Comparison of ENCODE assay signal across 10 mouse cellular contexts in genomic region chr17:7306278-7307196, GRCm38 (mm10). TPM values are rescaled to one million over a fixed set of nuclear protein-coding genes. Genes with fewer than 3 reads are reported as not detected.
DNase-seq lines count a peak whose midpoint lies in the region; ATAC-seq and TF ChIP-seq lines count a peak whose summit lies in the region.
"Not testable (repeated sequence)": the region's sequence is repeated elsewhere in the genome, so short reads cannot be mapped to it uniquely, and the experiment has no call there.
"Had no signal": no experiment of that assay in that cellular context is flagged by ENCODE, and none has a peak within 500 bp of the region (broad histone marks: within the 10 kb centered on the region; RNA-seq: fewer than 3 reads in every experiment).

No protein-coding gene starts in this region.

- TF ChIP-seq CTCF in CH12.LX (conservative IDR thresholded peaks at IDR 0.05 in 1 of 2, IDR thresholded peaks at IDR 0.05 in 1 of 2; ENCODE audit: low read depth in 2 of 2, low read length in 2 of 2): peak; percentile 12 to 56; a peak in 2 of 4 replicates

- WGBS in kidney, embryonic 15.5 days: 54% methylated on average over 8 of the region's 8 CpGs

- H3K9me3 ChIP-seq in CH12.LX (replicated peaks; ENCODE audit: low read length); kidney, embryonic 15.5 days (replicated peaks): not testable (repeated sequence)

- H3K79me2 ChIP-seq in CH12.LX (replicated peaks; ENCODE audit: control insufficient read depth, extremely low read depth, insufficient read depth, poor library complexity, severe bottlenecking): not testable (repeated sequence)

- H3K27ac ChIP-seq in CH12.LX (ENCODE audit: insufficient read depth, low read depth); kidney, embryonic 15.5 days: not testable (repeated sequence)

- peak; percentile 93 for ATAC-seq in frontal cortex, adult (ENCODE audit: low TSS enrichment)
- ATAC-seq in kidney, embryonic 15.5 days (replicated peaks; ENCODE audit: low FRiP score): peak; percentile 83
- ATAC-seq in megakaryocyte progenitor cell, adult 5-6 weeks (replicated peaks; ENCODE audit: poor library complexity): peak; percentile 98

- H3K9ac ChIP-seq in CH12.LX (ENCODE audit: insufficient read depth, low read depth); kidney, embryonic 15.5 days: not testable (repeated sequence)

- peak; percentile 45 for TF ChIP-seq RAD21 in CH12.LX (IDR thresholded peaks at IDR 0.05; ENCODE audit: low read depth, low read length)

- intact Hi-C loops in heart, postnatal 14 days (cut with DNase I); left cerebral cortex, postnatal 36 days (cut with DNase I): not testable (repeated sequence)

- dilution Hi-C loops in CH12.LX (cut with MboI; ENCODE audit: extremely low pct_ligation_motif_present, extremely low pct_unique_long_range_greater_than_20kb, low sequenced_read_pairs): not testable (repeated sequence)

- not testable (repeated sequence) for H3K4me2 ChIP-seq in CH12.LX (ENCODE audit: insufficient read depth, low read depth, poor library complexity, severe bottlenecking); kidney, embryonic 15.5 days

- H3K4me1 ChIP-seq in CH12.LX (ENCODE audit: control insufficient read depth in 1 of 2, insufficient read depth in 2 of 2); kidney, embryonic 15.5 days: not testable (repeated sequence)

- not testable (repeated sequence) for TF ChIP-seq POLR2A in CH12.LX (IDR thresholded peaks at IDR 0.05; ENCODE audit: low read depth, low read length)

- H3K27me3 ChIP-seq in CH12.LX (replicated peaks); kidney, embryonic 15.5 days: not testable (repeated sequence)

- DNase-seq in CH12.LX (ENCODE audit: extremely low read depth): peak; percentile 13
- DNase-seq in cerebellum, adult 8-10 months: peak; percentile 25
- DNase-seq in heart, postnatal 14 days: peak; percentile 22 to 54
- DNase-seq in left cerebral cortex, postnatal 36 days (ENCODE audit: low spot score in 2 of 2): peak; percentile 55 to 65
- peak; percentile 62 for DNase-seq in right cerebral cortex, postnatal 25 days

- not testable (repeated sequence) for H3K4me3 ChIP-seq in CH12.LX (replicated peaks in 1 of 3; ENCODE audit: low read depth in 2 of 3, low read length in 2 of 3, poor library complexity in 1 of 3); kidney, embryonic 15.5 days (replicated peaks)

- not testable (repeated sequence) for TF ChIP-seq EP300 in CH12.LX (IDR thresholded peaks at IDR 0.05; ENCODE audit: low read length)

- in situ Hi-C loops in CH12.LX (cut with MboI; ENCODE audit: low pct_ligation_motif_present, low pct_unique_long_range_greater_than_20kb, low sequenced_read_pairs): not testable (repeated sequence)

- H3K36me3 ChIP-seq in CH12.LX (replicated peaks in 1 of 2; ENCODE audit: control insufficient read depth in 1 of 2, insufficient read depth in 1 of 2, low read length in 1 of 2); kidney, embryonic 15.5 days: not testable (repeated sequence)

TF ChIP-seq in CH12.LX, 34 proteins besides CTCF, POLR2A, EP300 and RAD21:
- peak; percentile 58 for TF ChIP-seq SMC3 (IDR thresholded peaks at IDR 0.05; ENCODE audit: low read depth, low read length)

RNA-seq across cellular contexts. Expression of gene Tcp10a, which starts 17.9 kb away (rescaled TPM):
- total RNA-seq in CH12.LX (2012; rRNA removed) (not detected in 2 replicates), CH12.LX (2014; rRNA removed) (not detected in 2 replicates)
- 0.55 and 0.84 TPM in 2 replicates for polyA plus RNA-seq in CH12.LX (2012; ENCODE audit: insufficient read length, low read depth)
- not detected for total RNA-seq in heart, postnatal 14 days (2021)
- not detected in 2 replicates for polyA plus RNA-seq in kidney, embryonic 15.5 days (2015; fragmentation: Nextera tagmentation; extraction: Ambion mirVana)
- total RNA-seq in left cerebral cortex, postnatal 36 days (2021): under 1 TPM in 1 of 2 experiments, not detected in 1; 0.23 TPM
- not detected in 2 replicates for total RNA-seq in megakaryocyte progenitor cell, adult 5-6 weeks (2015)
- total RNA-seq in megakaryocyte progenitor cell, adult 5-6 weeks (2017): not detected in 2 replicates
- polyA plus RNA-seq: C2C12 had no signal

RNA-seq across cellular contexts. Expression of gene Ttll2, which starts 46.0 kb away (rescaled TPM):
- total RNA-seq in CH12.LX (2012; rRNA removed) (not detected in 2 replicates), CH12.LX (2014; rRNA removed) (not detected in 2 replicates)
- not detected in 2 replicates for polyA plus RNA-seq in CH12.LX (2012; ENCODE audit: insufficient read length, low read depth)
- total RNA-seq in heart, postnatal 14 days (2021): not detected
- polyA plus RNA-seq in kidney, embryonic 15.5 days (2015; fragmentation: Nextera tagmentation; extraction: Ambion mirVana): not detected in 2 replicates
- not detected for total RNA-seq in left cerebral cortex, postnatal 36 days (2021)
- not detected in 2 replicates for total RNA-seq in megakaryocyte progenitor cell, adult 5-6 weeks (2015)
- not detected in 2 replicates for total RNA-seq in megakaryocyte progenitor cell, adult 5-6 weeks (2017)
- total RNA-seq: layer of hippocampus, postnatal 25 days had no signal
- polyA plus RNA-seq: C2C12 had no signal
